Mouse (Mus musculus): Measurements from ENCODE around the gene Ramp1.

Ramp1 gene

DNA sequence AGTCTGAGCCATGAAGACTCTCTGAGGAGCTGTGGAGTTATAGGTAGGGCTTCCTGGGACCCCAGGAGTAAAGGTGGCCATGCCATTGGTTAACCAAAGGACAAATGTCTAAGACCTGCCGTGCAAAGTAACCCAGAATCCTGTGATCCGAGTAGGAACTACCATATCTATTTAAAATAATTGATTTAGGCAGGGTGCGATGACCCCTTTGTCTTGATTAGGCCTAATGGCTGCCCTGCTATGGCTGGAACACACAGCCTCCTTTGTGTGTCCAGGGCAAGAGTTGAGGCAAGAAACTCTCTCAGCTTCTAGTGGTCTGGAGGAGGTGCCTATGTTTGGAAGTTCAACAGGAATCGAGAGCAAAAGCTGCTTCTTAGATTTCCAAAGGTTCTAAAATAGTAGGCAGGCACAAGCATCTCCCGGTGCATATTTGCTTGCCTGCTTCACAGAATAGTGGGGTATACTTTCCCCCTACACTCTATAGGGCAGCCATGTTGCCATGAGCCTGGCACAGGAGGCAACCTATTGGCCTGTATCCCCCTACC is 24.7 kb downstream of the Ramp1 start:
- DNase-seq, result no peak

DNA sequence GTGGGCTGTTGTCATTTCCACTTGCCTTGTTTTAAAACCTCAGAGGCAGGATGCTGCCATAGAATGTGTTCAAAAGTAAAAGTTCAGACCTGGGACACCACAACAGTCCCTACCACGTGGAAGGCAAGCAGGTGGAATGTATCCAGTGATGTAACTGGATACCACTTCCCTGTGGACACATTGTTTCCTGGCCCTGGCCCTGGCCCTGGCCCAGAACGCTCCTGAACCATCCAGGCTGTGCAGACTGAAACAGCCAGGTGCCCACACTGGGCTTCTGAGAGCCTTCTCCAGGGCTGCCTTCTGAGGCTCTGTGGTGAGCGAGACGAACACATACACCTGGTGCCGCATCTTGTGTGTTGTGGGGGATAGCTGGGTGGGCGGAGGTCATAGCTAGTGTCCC is 26.0 kb downstream of the Ramp1 start:
- no peak for DNase-seq

DNA sequence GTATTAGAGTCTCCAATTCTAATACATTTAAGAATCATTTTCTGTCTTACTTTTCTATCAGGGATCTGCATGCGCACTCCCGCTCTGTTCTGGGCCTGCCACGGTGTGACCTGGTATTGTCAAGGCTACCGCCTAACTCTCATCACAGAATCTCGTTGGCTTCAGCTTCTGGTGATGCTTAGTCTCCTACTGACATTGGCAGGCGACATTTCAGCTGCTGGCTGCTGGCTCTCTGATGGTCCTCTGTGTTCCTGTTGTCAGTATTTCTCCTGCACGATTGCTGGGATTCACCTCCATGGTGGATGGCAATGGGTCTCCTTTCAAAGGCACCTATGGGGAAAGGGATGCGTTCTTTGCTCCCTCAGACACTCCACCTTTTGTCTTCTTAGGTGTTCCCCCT is 26.7 kb downstream of the Ramp1 start:
- no peak for DNase-seq

DNA sequence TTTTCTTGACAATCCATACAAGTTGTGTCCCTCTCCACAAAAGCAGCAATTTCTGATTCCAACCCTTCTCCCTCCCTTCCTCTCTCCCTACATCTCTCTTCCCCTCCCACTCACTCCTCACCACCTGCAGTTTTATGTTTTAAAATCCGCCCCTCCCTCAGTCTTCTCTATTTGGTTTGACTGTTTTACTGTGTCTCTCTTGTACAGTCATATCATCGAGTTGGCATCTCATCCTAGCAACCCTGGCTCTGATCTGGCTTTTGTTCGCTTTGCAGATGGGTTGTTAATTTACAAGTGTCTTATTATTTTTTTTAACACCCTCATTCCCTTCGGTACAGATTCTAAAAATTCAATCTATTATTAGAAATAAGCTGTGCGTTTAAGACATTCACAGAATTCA is 27.3 kb downstream of the Ramp1 start:
- no peak for DNase-seq

DNA sequence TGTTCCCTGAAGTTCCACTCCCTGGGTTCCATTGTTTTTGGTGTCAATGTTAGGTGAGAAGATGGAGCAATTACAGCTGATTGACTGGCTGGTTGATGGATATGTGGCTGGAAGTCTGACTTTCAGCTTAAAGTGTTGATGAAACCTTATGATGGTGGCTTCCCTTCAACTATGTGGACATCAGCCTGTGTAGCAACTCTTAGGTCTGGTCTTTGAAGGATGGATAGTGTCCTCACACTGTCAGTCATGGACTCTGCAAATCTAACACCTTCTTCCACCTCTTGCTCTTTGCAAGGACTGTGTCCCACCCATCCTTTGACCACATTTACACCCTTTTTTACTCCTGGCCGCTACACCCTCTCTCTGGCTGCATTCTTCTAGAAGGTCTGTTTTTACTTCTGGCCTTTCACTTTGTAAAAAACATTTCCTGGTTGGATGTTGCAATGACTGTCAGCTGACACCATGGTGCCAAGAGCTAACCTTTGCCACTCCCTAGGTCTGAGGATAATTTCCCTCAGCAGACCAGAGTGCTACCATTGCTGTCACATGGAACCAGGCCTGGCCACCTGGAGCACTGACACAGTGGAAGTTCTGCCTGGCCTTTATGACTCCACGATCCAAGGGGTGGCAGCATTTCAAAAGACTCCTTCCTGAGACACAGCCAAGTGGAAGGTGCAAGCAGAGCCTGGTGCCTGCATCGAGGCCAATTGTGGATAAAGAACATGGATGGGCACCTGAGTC is 27.9 kb downstream of the Ramp1 start:
- no peak for DNase-seq

DNA sequence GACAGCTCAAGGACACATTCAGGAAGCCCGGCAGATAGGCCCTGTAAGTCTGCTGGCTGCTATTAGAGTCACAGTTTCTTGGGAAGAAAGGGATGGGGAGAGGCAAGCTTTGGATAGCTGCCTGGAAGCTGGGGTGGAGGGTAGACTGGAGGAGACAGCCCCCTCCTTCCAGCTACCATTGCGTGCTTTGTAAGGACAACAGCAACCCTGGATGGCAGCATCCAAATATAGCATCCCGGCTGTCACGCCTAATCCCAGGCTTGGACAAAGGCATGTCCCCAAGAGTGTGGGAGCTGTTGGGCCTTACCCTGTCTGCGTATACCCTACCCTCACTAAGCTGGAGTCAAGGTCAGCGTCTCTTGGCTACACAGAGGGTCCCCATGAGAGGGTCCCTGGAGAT is 29.7 kb downstream of the Ramp1 start:
- no peak for DNase-seq

DNA sequence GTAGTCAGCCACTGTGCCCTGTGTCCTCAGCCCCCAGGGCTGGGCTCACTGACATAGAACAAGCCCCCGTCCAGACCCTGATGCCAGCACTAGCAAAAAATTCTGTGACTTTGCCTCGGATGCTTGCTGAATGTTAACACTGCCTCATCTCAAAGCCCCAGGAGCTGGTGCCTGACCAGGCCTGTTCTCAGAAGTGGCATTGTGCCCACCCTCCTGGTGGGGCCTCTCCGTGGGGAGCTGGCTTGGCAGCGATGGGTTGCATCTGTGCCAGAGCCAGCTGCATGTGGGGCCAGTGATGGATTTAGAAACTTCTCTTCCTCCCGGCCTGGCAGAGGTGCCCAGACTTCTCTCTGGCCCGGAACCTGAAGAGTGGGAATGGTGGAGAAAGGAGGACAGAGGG is 30.2 kb downstream of the Ramp1 start:
- DNase-seq, result no peak

DNA sequence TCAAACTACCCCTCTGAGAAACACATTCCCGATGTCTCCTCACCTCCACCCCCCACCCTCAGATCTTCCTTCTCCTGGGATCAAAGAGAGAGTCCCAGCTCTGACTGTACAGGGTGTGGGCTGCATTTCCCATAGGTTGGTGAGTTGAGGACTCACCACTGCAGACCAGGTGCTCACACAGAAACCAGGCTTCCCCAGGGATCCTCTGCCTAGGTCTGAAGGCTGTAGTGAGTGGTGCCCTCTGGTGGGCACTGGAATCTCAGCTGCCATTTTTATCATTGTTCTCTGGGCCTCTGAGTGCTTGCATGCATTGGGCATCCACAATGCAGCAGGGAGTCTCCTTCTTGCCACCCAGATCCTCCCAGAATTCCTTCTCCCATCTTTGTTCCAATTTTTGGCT is 31.5 kb downstream of the Ramp1 start:
- peak; percentile 84 for DNase-seq

DNA sequence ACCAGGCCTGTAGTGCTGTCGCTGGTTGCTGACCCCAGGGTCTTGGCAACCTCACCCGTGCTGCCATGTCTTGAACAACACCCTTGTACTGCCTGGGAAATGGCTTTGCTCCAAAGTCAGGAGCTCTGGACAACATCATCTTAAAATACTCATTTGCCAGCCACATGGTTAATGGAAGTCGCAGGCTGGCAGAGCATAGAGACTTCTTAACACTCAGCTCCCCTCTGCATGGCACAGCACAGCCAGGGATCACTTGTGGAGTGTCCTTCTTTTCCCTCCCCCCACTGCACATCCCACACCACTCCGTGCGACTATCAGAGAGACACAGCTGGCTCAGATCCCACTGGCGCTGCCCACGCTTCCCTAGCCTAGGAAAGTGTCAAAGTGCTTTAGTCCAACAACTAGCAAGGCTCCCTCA is 32.0 kb downstream of the Ramp1 start:
- no peak for DNase-seq

DNA sequence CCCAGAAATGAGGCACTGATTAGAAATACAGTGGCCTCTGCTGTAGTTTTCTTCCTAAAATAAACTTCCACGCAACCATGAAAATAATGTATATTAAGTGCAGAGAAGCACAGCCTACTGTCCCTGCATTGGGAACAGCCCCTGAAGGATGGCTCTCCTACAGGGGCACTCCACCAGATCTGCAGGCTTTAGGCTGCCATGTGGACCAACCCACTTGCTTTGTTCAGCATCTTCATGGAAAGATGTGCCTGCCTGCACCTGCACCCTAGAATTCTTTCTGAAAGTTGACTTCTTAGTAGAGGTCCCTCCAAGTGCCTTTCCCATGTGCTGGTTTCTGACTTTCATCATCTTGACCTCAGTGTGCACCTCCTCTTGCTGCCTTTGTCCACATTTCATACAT is 35.6 kb downstream of the Ramp1 start:
- DNase-seq, result no peak

DNA sequence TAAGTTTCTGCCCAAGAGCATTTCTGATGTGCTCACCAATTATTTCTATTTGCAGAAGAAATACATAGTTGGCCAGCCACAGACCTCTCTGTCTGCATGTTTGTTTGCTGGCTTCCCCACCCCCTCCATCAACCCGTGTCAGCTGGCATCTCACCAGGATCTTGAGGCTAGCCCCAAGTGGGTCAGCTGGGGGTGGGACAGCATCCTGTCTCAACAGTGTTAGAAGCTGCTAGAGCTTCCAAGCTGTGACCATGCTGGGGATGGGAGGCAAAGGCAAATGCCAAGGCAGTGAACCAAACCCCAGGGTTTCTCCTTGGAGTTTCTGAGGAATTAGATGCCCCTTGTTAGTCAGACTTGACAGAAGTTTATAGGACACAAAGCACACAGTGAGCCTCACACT is 36.4 kb downstream of the Ramp1 start:
- DNase-seq, result no peak

DNA sequence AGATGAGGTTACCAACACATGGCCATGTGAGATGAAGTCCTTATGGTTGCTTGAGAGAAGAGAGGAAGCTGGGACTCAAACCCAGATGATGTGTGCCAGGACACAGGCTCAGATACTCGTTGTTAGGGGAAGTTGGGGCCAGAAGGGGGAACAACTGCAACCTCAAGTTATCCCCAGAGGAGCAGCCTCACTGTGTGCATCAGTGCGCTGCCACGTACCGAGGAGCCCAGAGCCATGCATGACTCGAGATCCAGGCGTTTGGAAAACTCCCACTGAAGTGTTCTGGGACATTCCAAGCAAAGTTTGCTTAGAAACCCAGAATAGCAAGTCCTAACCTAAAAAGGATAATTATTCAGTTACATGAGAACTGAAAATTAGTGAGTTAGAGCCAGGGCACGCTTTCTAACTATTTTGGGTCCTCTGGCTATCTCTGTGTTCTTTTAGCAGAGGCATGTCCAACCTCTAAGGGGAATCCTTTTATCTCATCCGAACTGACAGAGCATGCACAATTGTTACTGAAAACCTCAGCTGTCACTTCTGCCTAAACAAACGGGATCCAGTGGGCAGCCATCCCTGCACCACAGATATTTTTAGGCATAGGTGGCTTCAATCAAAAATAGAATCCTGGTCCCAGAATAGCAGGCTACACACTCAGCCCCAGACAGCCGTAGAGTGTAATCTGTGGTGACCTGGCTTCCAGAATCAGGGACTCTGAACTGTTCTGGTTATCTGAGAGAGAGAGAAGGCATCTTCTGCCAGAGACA is 37.1 kb downstream of the Ramp1 start:
- DNase-seq, result no peak

DNA sequence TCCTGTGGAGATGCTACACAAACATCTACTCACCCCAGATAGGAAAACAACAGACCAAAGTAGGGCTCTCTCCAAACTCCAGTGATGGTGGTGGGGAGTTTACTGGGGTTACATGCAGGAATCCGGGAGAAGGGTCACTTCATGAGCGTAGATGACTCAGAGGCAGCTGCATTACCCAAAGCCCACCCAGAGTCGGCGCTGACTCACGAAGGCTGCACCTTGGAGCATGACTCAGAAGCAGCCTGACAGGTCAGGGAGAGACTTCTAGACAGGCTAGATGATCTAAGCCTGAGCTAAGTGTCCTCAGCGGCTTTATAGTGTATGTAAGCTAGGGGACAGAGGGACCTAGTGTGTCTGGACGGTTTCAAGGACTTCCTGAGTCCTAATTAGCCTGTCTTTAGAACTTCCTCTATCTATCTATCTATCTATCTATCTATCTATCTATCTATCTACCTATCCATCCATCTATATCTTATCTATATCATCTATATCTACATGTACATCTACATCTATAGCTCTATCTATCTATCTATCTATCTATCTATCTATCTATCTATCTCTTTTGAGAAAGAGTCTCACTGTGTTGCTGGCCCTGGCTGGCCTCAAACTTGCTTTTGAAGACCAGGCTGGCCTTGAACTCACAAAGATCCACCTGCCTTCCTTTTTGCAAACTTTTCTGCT is 40.2 kb downstream of the Ramp1 start:
- no peak for DNase-seq

DNA sequence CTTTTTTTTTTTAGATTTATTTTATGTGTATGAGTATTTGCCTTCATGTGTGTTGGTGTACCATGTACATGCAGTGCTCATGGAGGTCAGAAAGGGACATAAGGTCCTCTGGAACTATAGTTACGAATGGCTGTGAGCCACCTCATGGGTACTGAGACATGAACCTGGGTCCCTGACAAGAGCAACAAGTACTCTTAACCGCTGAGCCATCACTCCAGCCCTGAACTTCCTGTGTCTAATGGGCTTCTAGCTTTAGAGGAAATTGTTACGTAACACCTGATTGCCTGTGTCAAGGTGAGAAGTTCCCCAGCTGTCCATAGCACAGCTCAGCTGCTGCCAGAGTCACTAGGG is 40.7 kb downstream of the Ramp1 start:
- DNase-seq, result no peak

DNA sequence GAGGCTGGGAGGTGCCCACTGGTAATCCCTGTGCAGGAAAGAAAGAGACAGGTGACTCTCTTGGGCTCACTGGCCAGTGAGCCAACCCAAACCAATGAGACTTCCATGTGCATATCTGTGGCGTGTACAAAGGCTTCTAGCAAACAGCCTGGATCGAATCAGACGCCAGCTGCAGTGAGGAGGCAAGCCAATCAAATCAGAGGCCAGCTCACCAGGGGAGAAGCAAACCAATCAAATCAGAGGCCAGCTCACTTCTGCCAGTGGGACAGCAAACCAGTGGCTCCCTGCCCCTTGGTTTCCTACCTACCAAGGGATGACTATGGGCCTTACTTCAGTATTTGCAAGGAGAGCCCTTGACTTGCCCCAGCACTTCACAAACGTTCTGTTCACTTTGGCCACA is 46.9 kb downstream of the Ramp1 start:
- no peak for DNase-seq

DNA sequence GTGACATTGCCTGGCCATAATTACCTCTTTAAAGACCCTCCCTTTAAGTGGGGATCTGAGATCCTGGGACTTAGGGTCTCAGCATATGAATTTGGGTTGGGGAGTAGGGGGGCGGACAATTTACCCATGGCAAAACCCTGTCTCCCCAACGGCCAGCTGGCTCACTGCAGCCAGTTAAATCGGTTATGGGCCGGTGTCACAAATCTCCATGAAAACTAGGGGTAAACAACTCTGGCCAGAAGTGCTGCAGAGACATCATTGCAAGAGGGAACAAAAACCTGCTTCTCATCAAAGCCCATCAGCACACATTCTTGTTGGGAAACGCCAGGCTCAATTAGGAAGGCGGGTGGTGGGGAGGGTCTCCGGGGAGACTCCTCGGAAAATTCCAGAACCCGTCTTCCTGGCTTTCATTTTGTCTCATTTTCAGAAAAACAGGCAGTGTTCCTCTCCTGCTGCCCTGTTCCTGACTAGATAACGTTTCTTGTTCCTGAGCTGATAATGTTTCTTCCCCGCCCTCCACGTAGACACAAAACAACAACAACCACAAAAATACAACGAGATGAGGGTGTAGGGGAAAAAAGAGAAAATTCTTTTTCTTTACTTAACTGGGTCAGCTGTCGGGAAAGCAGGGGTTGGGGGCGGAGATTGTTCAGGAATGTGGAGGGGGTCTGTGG is 47.9 kb downstream of the Ramp1 start:
- no peak for DNase-seq

DNA sequence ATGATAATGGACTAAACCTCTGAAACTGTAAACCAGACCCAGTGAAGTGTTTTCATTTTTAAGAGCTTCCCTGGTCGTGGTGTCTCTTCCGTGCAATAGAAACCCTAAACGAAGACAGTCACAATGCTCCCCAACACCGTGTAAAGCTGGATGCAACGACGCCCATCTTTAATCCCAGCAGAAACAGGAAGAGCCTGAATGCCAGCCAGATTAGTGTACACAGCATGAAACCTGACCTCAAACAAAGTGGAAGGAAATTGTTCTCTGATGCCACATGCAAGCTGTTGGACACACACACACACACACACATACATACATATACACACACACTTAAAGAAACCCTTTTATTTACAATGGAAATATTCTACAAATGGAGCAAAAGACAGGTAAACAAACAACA is 51.5 kb downstream of the Ramp1 start:
- no peak for DNase-seq

DNA sequence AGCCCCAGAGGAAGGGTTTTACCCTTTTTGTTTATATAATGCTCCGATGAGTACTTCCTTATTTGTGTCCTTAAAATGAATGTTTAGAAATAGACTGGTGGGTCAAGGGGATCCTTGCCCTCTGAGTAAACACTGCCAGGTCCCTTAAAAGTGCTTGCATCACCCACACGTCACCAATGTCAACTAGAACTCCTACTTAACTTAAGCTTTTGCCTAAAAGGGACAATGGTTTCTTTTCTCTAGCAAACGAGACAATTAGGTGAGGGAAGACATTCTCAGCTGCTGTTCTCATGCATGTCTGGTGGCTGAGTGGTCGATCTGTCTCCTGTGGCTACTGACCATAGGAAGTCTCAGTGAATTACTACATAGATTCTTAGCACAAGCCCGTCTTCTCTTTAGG is 52.3 kb downstream of the Ramp1 start:
- no peak for DNase-seq

DNA sequence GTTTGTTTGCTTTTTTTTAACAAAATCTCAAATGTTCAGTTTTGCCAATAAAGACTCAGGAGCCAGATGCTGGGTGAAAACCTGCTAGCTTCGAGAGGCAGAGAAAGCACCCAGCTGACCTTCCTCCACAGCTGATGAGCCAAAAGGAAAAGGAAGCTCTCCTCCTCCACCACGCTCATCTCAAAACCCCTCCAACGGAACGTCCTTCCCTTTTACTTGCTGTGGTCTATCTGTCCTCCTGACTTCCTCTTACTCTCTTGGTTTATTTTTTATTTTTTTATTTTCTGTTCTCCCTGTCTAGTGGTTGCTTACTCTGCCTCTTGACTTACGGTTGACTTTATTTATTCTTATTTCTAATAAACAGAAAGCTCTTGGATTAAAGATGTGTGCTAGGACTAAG is 55.8 kb downstream of the Ramp1 start:
- no peak for DNase-seq

DNA sequence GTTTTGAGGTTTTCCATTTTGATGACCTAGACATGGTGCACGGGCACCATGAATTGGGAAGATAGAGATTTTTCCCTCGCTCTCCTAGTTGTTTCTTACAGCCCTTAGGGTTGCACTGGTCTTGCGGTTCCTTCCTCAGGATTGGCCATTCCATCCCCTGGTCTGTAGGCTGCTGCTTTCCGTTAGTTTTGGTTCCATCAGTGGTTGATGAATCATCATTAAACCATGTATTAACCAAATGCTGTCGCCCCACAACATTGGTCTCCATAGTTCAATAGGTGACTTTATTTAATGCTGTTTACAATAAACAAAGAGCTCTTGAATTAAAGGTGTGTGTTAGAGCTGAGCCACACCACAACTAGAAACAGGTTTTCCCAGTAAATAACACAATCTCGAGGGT is 58.1 kb downstream of the Ramp1 start:
- no peak for DNase-seq

DNA sequence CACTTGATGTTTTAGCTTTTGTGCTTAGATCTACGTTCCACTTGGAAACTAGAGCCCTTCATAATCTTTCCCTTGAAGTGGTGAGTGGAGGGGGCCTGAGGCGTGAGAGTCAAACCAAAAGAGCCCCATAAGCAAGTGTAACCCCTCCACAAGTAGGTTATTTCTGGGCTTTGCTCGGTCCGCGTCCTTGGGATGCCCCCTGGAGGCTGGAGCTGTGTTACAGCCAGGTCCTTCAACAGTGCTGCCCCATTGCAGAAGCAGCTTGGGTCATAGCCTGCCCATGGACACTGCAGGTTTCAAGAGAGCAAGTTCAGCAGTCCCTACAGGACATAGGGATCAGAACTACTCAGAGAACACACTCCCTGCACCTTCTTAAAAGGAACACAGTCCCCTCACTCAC is 59.5 kb downstream of the Ramp1 start:
- peak; percentile 81 for DNase-seq

DNA sequence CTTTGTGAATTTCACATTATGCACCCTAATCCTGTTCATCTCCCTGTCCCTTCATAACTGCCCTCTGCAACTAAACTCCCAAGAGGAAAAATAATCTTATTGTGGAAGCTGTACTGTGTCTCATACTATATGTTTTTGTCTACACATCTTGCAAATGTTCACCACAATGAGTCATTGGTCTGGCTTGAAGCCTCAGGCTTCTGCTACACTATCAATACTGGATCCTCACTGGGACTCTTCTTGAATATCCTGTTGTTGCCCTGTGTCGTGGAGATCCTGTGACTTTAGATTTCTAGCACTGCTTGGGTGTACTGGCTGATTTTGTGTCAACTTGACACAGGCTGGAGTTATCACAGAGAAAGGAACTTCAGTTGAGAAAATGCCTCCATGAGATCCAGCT is 60.2 kb downstream of the Ramp1 start:
- DNase-seq, result no peak

DNA sequence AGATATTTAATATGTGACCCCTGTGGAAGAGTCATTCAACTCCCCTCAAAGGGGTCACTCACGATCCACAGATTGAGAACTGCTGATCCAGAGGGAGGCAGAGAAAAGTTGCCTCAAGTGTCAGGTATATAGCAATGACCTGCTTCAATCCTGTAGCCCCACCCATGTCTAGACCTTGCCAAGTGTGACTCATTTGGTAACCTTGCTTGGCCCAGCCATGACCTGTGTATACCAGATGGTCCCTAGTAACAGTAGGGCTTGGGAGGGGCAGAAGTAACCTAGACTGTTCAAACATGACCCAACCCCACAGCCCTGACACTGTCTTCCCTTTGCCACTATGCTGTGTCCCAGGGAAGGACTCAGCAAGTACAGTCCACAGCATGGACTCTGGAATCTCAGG is 61.1 kb downstream of the Ramp1 start:
- no peak for DNase-seq

All from thymus, postnatal 25 days (tissue).